Mouse (Mus musculus): ENCODE data around the gene Coa5.

DNA sequence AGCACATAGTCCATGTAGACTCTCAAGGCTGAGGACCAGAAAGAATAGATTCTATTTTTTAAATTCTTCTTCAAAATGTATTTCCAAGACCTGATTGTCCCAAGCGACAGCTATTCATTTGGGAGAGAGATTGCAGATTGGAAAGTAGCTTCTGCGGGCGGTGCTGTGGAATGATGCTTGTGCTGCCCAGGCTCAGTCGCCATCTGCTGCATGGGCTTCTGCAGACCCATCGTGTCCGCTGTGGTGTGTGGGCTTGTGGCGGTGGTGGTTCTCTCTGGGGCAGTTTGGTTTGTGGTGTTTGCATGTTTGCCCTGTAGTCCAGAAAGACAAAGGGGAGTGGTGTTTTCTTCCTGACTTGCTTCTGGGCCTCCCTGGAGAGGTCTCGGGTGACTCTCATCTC, 53.7 kb downstream of the Coa5 start:
- no peak for TF ChIP-seq KAT2A (IDR thresholded peaks at IDR 0.05; ENCODE audit: insufficient replicate concordance, low read length)
- no peak for TF ChIP-seq ZNF384 (IDR thresholded peaks at IDR 0.05; ENCODE audit: low read depth, low read length)
- no peak for TF ChIP-seq POLR2A (IDR thresholded peaks at IDR 0.05; ENCODE audit: low read depth, low read length)
- TF ChIP-seq ETS1 (conservative IDR thresholded peaks at IDR 0.05; ENCODE audit: low read depth, low read length) = no peak
